Mouse (Mus musculus) intestine, postnatal 0 days (tissue): ENCODE results near the gene Gm4952. TPM values are rescaled to one million over a fixed set of nuclear protein-coding genes. Genes with fewer than 3 reads are reported as not detected.

Experiments
- ATAC-seq: fragments of 200-750 bp; cut with Nextera tagmentation; 2 replicates; pipeline ENCODE4 v1.8.0; 2017; ENCODE audit warnings: mild to moderate bottlenecking, moderate TSS enrichment, moderate library complexity
- H3K27ac ChIP-seq: fragments of 300-500 bp; sonication (generic); 2 replicates; pipeline ENCODE4 v1.5.1; 2014; ENCODE audit warnings: mild to moderate bottlenecking, low read depth, low read length, moderate library complexity
- H3K27me3 ChIP-seq: fragments of 300-500 bp; sonication (generic); replicated peaks from 2 replicates; pipeline ENCODE4 v1.6.1; 2014; ENCODE audit warnings: low read length, mixed read lengths; ENCODE audit not compliant: control insufficient read depth, insufficient read depth
- H3K36me3 ChIP-seq: fragments of 300-500 bp; sonication (generic); 2 replicates; pipeline ENCODE4 v1.6.1; 2014; ENCODE audit warnings: mild to moderate bottlenecking, moderate library complexity; ENCODE audit not compliant: control insufficient read depth, insufficient read depth
- H3K4me1 ChIP-seq: fragments of 300-500 bp; sonication (generic); replicated peaks from 2 replicates; pipeline ENCODE4 v1.6.1; 2014; ENCODE audit warnings: antibody characterized with exemption, low read length, mixed read lengths; ENCODE audit not compliant: control insufficient read depth, insufficient read depth
- H3K4me2 ChIP-seq: fragments of 300-500 bp; sonication (generic); replicated peaks from 2 replicates; pipeline ENCODE4 v1.6.1; 2014; ENCODE audit warnings: low read depth, mild to moderate bottlenecking, moderate library complexity
- H3K4me3 ChIP-seq: fragments of 300-500 bp; sonication (generic); 2 replicates; pipeline ENCODE4 v1.5.1; 2014; ENCODE audit warnings: low read depth, low read length
- H3K9ac ChIP-seq: fragments of 300-500 bp; sonication (generic); 2 replicates; pipeline ENCODE4 v1.6.1; 2014; ENCODE audit warnings: mild to moderate bottlenecking, low read depth, low read length
- H3K9me3 ChIP-seq: fragments of 300-500 bp; sonication (generic); 2 replicates; pipeline ENCODE4 v1.6.1; 2016; ENCODE audit warnings: mixed run types; ENCODE audit not compliant: control insufficient read depth
- CTCF ChIP-seq: sonication (generic); IDR thresholded peaks from 2 replicates; pipeline ENCODE4 v1.5.1; 2016; ENCODE audit warnings: low read depth, mild to moderate bottlenecking, control low read depth, antibody characterized with exemption, moderate library complexity
- WGBS: fragments of 180-500 bp; shearing (Covaris S2); extraction: QIAGEN DNeasy Blood & Tissue Kit; methylation state at CpG from one replicate; pipeline ENCODE4 v1.1.7; 2014; 5-methylcytosine and 5-hydroxymethylcytosine counted together
- polyA plus RNA-seq: library from polyadenylated mRNA; unstranded; fragments of >200 nt; fragmentation: Nextera tagmentation; extraction: Ambion mirVana; gene quantifications from 2 replicates; pipeline ENCODE4 v1.2.1, GENCODE M21; 2015

The Gm4952 gene
- polyA plus RNA-seq, 1 experiment from 2014 or later = 0.13 TPM

DNA sequence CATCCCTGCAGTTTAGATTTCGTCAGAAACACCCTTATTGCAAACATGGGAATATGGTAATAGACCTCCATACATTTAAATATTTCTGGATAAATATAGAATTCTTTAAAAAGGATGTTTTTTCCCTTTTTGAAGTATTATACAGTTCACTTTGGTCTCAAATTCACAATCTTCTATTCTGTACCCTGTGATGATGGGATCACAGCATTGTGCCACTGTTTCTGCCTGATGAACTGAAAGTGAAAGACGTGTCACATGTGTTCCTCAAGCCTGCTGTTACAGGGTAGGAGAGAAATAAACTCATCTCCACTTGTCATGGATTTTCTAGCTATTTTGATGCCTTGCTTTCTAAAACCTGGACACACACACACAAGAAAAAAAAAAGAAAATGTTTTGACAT lies 28.9 kb upstream of the Gm4952 start:
- no peak for TF ChIP-seq CTCF
- H3K9ac ChIP-seq = no peak overlapping the region
- no peaks in the 10 kb centered on the region for H3K36me3 ChIP-seq
- no peaks in the 10 kb centered on the region for H3K4me1 ChIP-seq
- H3K4me2 ChIP-seq = no peak overlapping the region
- WGBS = 58% methylated on average over 2 of the region's 2 CpGs
- no peak overlapping the region for H3K4me3 ChIP-seq
- no peak overlapping the region for H3K27ac ChIP-seq
- no peaks in the 10 kb centered on the region for H3K27me3 ChIP-seq
- ATAC-seq = no peak
- no peaks in the 10 kb centered on the region for H3K9me3 ChIP-seq

DNA sequence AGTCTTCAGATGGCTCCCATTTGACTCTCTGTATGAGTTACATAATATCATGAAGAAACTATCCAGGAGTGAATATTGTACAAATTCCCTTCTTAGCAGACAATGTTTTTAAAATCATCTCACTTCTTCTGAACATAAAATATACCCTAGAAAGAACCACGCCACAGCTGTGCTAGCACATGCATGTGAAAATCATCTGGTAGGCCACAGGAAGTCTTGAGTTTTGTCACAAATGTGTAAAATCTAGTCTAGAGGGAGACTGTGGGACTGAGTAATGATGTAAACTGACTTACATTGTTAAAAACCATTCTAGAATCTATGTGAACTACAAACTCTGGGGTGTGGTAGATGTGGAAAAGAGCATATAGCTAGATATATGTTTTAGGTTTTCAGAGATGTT lies 28.1 kb upstream of the Gm4952 start:
- no peak overlapping the region for H3K27ac ChIP-seq
- H3K4me1 ChIP-seq = no peaks in the 10 kb centered on the region
- no peaks in the 10 kb centered on the region for H3K36me3 ChIP-seq
- no peak for ATAC-seq
- H3K4me3 ChIP-seq = no peak overlapping the region
- no peak overlapping the region for H3K4me2 ChIP-seq
- H3K9me3 ChIP-seq = no peaks in the 10 kb centered on the region
- no peaks in the 10 kb centered on the region for H3K27me3 ChIP-seq
- no peak overlapping the region for H3K9ac ChIP-seq
- WGBS = 89% methylated on average over 1 of the region's 1 CpGs
- TF ChIP-seq CTCF = no peak

DNA sequence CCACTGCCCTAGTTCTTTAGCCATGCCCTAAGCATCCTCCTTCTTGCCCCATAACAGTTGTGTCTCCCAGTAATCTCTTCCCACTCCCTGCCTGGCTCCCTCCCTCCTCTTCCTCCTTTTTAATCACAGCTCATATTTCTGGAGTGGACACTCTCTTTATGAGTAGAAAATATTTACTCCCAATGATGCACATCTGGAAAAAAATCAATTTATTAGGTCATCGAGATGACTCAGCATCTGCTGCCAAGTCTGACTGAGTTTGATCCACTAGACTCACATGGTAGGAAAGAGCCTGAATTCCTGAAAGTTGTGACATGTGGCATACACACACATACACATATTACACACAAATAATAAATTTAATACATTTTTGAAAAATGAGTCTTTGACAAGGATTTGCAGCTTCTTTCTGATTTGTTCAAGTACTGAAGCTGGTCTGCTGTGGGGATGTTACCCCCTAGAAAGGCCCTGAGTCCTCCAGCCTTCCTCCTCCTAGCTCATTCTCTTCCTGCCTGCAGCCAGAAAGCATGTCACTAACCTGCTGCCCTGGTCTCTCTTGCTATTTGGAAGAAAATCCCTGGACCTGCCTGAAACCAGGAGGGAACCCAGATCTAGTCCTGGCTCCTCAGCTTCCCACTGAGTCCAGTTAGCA lies 27.0 kb upstream of the Gm4952 start:
- Histone ChIP-seq H3K27me3 (no peaks in the 10 kb centered on the region), H3K9me3 (no peaks in the 10 kb centered on the region), H3K4me2 (peak overlapping the region; percentile 60), H3K27ac (peak overlapping the region; percentile 24; the same call in 1 of the 2 replicates), H3K36me3 (no peaks in the 10 kb centered on the region), H3K9ac (no peak overlapping the region), H3K4me1 (no peaks in the 10 kb centered on the region), H3K4me3 (no peak overlapping the region)
- WGBS = 79% methylated on average over 1 of the region's 1 CpGs
- peak; percentile 28 for ATAC-seq
- no peak for TF ChIP-seq CTCF

DNA sequence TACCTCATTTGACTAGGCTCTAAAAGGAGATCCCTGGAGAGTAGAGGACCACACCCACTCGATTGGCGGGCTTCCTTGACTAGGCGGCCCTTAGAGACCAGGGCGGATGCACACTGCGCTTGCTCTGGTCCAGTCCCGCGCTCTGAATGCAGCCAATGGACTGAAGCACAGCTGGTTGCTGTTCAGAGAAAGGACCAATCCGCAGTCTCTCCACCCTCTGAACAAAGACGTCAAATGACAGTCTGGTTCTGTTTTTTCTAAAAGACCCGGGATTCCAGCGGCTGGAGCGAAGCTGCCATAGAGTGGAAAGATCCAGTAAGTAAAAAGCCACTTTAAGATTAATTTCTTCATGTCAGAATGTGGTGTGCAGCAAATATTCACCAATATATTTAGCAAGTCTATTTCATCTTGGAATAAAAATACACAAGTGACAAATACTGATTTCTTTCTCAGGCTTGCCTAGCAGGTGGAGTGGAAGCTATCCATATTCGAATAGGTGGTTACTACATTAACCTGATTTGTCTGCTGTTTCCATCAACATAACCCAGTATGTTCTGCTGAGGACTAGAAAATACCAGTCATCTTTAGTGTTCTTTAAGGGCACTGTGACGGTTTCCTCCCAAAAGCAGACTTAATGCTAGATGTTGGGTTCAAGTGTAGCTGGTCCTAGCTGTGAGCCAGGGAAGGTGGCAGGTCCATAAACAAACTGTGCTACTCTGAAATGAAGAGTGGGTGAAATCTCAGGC lies 26.3 kb upstream of the Gm4952 start:
- Histone ChIP-seq H3K9ac (no peak overlapping the region; the same call in 1 of the 2 replicates), H3K27me3 (no peaks in the 10 kb centered on the region), H3K4me1 (no peaks in the 10 kb centered on the region), H3K36me3 (no peaks in the 10 kb centered on the region), H3K27ac (peak overlapping the region; percentile 24; the same call in 1 of the 2 replicates), H3K9me3 (no peaks in the 10 kb centered on the region), H3K4me3 (peak overlapping the region; percentile 30), H3K4me2 (peak overlapping the region; percentile 60)
- TF ChIP-seq CTCF = no peak
- WGBS = 9% methylated on average over 14 of the region's 14 CpGs
- ATAC-seq = peak; percentile 97

DNA sequence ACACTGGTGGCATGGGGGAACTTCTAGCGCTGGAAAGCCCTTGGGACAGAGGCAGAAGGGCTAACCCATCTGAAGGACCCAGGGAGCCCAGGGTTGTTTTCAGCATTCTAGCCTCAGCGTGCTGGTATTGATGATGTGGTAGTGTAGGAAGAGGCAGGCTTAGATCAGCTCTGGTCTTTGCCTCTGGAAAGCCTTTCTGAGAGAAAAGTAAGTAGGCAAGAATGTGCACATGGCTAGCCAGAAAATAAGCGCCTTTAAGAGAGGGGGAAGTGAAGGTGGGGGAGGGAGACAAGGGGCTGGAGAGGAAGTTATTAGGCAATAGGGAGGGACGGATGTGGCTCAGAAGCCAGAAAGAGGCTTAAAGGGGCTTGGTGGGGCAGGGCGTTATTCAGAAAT lies 25.8 kb upstream of the Gm4952 start:
- Histone ChIP-seq H3K4me1 (no peaks in the 10 kb centered on the region), H3K27me3 (no peaks in the 10 kb centered on the region), H3K4me3 (peak overlapping the region; percentile 30), H3K4me2 (peak overlapping the region; percentile 60), H3K9ac (no peak overlapping the region), H3K27ac (peak overlapping the region; percentile 1; the same call in 1 of the 2 replicates), H3K9me3 (no peaks in the 10 kb centered on the region), H3K36me3 (no peaks in the 10 kb centered on the region)
- WGBS = 24% methylated on average over 5 of the region's 5 CpGs
- no peak for ATAC-seq
- TF ChIP-seq CTCF = no peak

DNA sequence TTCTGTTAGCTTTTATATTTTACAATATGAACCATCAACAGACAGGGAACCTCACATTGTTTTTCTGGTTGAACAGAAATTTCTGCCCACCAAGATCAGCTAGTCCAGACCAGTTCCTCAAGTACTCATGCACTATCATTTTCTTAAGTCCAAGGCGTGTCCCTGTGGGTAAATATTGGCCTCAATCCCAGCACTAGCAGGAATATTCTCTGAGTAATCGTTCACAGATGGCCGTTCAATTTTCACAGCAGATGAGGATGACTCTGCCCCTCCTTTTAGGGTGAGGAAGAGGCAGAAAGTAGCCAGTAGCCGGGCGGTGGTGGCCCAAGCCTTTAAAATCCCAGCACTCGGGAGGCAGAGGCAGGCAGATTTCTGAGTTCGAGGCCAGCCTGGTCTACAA lies 24.7 kb upstream of the Gm4952 start:
- Histone ChIP-seq H3K36me3 (no peaks in the 10 kb centered on the region), H3K9ac (no peak overlapping the region)

More for the DNA sequence above, 24.7 kb upstream of the Gm4952 start:
- Histone ChIP-seq H3K4me1 (no peaks in the 10 kb centered on the region), H3K9me3 (no peaks in the 10 kb centered on the region), H3K4me2 (peak overlapping the region; percentile 60; the same call in 1 of the 2 replicates), H3K27ac (no peak overlapping the region), H3K4me3 (no peak overlapping the region), H3K27me3 (no peaks in the 10 kb centered on the region)
- TF ChIP-seq CTCF = no peak
- no peak for ATAC-seq
- WGBS = 51% methylated on average over 7 of the region's 7 CpGs
